Comparison of ENCODE assay signal across 8 mouse cellular contexts in the genomic region with DNA sequence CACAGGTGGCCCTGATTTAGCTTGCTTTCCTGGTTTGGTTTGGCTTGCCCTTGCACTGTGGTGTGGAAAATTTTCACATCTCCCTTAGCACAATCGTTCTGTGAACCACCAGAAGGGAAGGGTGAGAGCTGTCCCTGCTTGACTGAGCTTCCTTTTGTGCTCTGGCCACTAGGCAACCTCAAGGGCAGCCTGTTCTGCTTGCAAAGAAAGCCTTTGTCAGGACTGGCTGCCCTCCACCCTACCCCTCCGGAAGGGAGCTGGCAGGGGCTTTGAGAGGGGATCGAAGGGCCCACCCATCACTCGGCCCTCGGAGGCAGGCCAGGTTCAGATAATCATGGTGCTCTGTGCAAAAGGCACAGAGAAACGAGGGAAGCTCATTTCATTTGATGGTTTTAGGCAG. TPM values are rescaled to one million over a fixed set of nuclear protein-coding genes. Genes with fewer than 3 reads are reported as not detected.
DNase-seq lines count a peak whose midpoint lies in the region; ATAC-seq lines count a peak whose summit lies in the region.
"Had no signal": no experiment of that assay in that cellular context is flagged by ENCODE, and none has a peak within 500 bp of the region (broad histone marks: within the 10 kb centered on the region; RNA-seq: fewer than 3 reads in every experiment).

No protein-coding gene starts in this region.

- H3K4me1 ChIP-seq in limb, embryonic 12.5 days (replicated peaks) = peaks cover 34% of the 10 kb centered on the region
- peaks cover 30% of the 10 kb centered on the region for H3K4me1 ChIP-seq in limb, embryonic 10.5 days
- peaks cover 8% of the 10 kb centered on the region; the same call in 1 of the 2 replicates for H3K4me1 ChIP-seq in embryonic facial prominence, embryonic 14.5 days (ENCODE audit: control insufficient read depth, insufficient read depth, low read length)

- H3K4me3 ChIP-seq in limb, embryonic 12.5 days (replicated peaks) = no peak overlapping the region
- no peak overlapping the region for H3K4me3 ChIP-seq in limb, embryonic 10.5 days
- H3K4me3 ChIP-seq in embryonic facial prominence, embryonic 14.5 days (ENCODE audit: low read depth, low read length) = no peak overlapping the region

- no peak overlapping the region for H3K4me2 ChIP-seq in limb, embryonic 12.5 days
- no peak overlapping the region for H3K4me2 ChIP-seq in embryonic facial prominence, embryonic 14.5 days (ENCODE audit: low read depth, low read length)

- no peak for DNase-seq in limb, embryonic 10.5 days (ENCODE audit: low spot score)
- DNase-seq in embryonic facial prominence, embryonic 14.5 days (ENCODE audit: low spot score) = peak; percentile 20
- peak; percentile 35 for DNase-seq in left cerebral cortex, adult 11 months (ENCODE audit: low spot score)
- peak; percentile 44 for DNase-seq in retina, postnatal 1 day
- DNase-seq in ovary, postnatal 10 days (ENCODE audit: low spot score) = no peak
- DNase-seq: cerebellum, adult 9-10 months had no signal

- no peak for ATAC-seq in limb, embryonic 12.5 days (ENCODE audit: insufficient number of reproducible peaks, insufficient read depth, low FRiP score, low TSS enrichment, low read depth)
- no peak for ATAC-seq in embryonic facial prominence, embryonic 14.5 days (ENCODE audit: low read depth)
- no peak for ATAC-seq in inflammation-experienced regulatory T-cells, adult 6 months

- no peak overlapping the region; the same call in 1 of the 2 replicates for H3K9ac ChIP-seq in limb, embryonic 12.5 days (replicated peaks)
- no peak overlapping the region for H3K9ac ChIP-seq in embryonic facial prominence, embryonic 14.5 days (ENCODE audit: low read depth, low read length)

- 54% methylated on average over 6 of the region's 6 CpGs for WGBS in limb, embryonic 12.5 days
- 61% methylated on average over 6 of the region's 6 CpGs for WGBS in limb, embryonic 10.5 days
- WGBS in embryonic facial prominence, embryonic 14.5 days = 32% methylated on average over 6 of the region's 6 CpGs

- no peaks in the 10 kb centered on the region for H3K9me3 ChIP-seq in limb, embryonic 12.5 days
- H3K9me3 ChIP-seq in limb, embryonic 10.5 days (replicated peaks) = no peaks in the 10 kb centered on the region
- no peaks in the 10 kb centered on the region for H3K9me3 ChIP-seq in embryonic facial prominence, embryonic 14.5 days (ENCODE audit: control insufficient read depth, low read length)

- 0 out of 2 replicates have a peak overlapping the region, but pooled peaks have one; percentile 29 for H3K27ac ChIP-seq in limb, embryonic 12.5 days
- H3K27ac ChIP-seq in limb, embryonic 10.5 days = no peak overlapping the region; the same call in 1 of the 2 replicates
- no peak overlapping the region for H3K27ac ChIP-seq in embryonic facial prominence, embryonic 14.5 days (replicated peaks; ENCODE audit: low read depth, low read length)

- no peaks in the 10 kb centered on the region for H3K27me3 ChIP-seq in limb, embryonic 12.5 days
- no peaks in the 10 kb centered on the region for H3K27me3 ChIP-seq in limb, embryonic 10.5 days (ENCODE audit: low read depth, poor library complexity, severe bottlenecking)
- H3K27me3 ChIP-seq in embryonic facial prominence, embryonic 14.5 days (replicated peaks; ENCODE audit: control insufficient read depth, insufficient read depth, low read length) = no peaks in the 10 kb centered on the region

- no peaks in the 10 kb centered on the region for H3K36me3 ChIP-seq in limb, embryonic 12.5 days
- H3K36me3 ChIP-seq in limb, embryonic 10.5 days = no peaks in the 10 kb centered on the region
- H3K36me3 ChIP-seq in embryonic facial prominence, embryonic 14.5 days (ENCODE audit: control insufficient read depth, insufficient read depth, low read length) = no peaks in the 10 kb centered on the region

RNA-seq across cellular contexts. Expression of a gene that starts 4.0 kb away (rescaled TPM):
- polyA plus RNA-seq in limb, embryonic 12.5 days (2016; fragmentation: Nextera tagmentation; extraction: Ambion mirVana) = 0.51 TPM in 1 of 2 replicates, not detected in the other
- polyA plus RNA-seq in limb, embryonic 10.5 days (2016; fragmentation: Nextera tagmentation; extraction: Ambion mirVana) = 0.08 and 0.36 TPM in 2 replicates
- polyA plus RNA-seq in embryonic facial prominence, embryonic 14.5 days (2014; fragmentation: Nextera tagmentation; extraction: Ambion mirVana) = 0.26 and 0.55 TPM in 2 replicates
- 1 to 10 TPM in 1 of 3 experiments, under 1 TPM in 2; 0.27 to 1.9 (median 0.60) TPM for polyA plus RNA-seq in inflammation-experienced regulatory T-cells, adult 6 months (2017; shearing (Covaris generic))

Comparison
In these comparisons a context has a peak if more than half of its experiments do, and no peak if none do; other contexts are left out.
1. DNase-seq: peak in embryonic facial prominence, embryonic 14.5 days (single experiment), left cerebral cortex, adult 11 months (single experiment) and retina, postnatal 1 day (single experiment); none in limb, embryonic 10.5 days (single experiment) and ovary, postnatal 10 days (single experiment).